Mouse (Mus musculus) cerebral cortex, adult 2 months (tissue): ENCODE data around the gene Olfr49.

ENCODE experiments used
- WGBS: fragments of 180-500 bp; shearing (Covaris S2); methylation state at CpG from one replicate; pipeline ENCODE4 v1.1.7; 2018; 5-methylcytosine and 5-hydroxymethylcytosine counted together

Olfr49 gene

GRCm38 (mm10) chr14:54284839-54285238 lies at the start of gene Olfr49:
Olfr49 (minus strand) TSS chr14:54284939.
- WGBS = 88% methylated on average over 1 of the region's 1 CpGs

- WGBS = 74% methylated on average over 8 of the region's 8 CpGs
Measured at GRCm38 (mm10) chr14:54333452-54334189, 48.9 kb upstream of the Olfr49 start.

- 66% methylated on average over 5 of the region's 5 CpGs for WGBS
Measured at GRCm38 (mm10) chr14:54332176-54333074, 47.7 kb upstream of the Olfr49 start.

- WGBS = 83% methylated on average over 1 of the region's 1 CpGs
Measured at GRCm38 (mm10) chr14:54331178-54331577, 46.4 kb upstream of the Olfr49 start.

- 65% methylated on average over 9 of the region's 9 CpGs for WGBS
Measured at GRCm38 (mm10) chr14:54329201-54329600, 44.5 kb upstream of the Olfr49 start.

GRCm38 (mm10) chr14:54328548-54328947 lies 43.8 kb upstream of the Olfr49 start:
- WGBS = 89% methylated on average over 2 of the region's 2 CpGs

GRCm38 (mm10) chr14:54324486-54324885 lies 39.7 kb upstream of the Olfr49 start:
- WGBS = 77% methylated on average over 5 of the region's 5 CpGs

GRCm38 (mm10) chr14:54321556-54322376 lies 37.0 kb upstream of the Olfr49 start:
- WGBS = 73% methylated on average over 18 of the region's 18 CpGs

- 49% methylated on average over 3 of the region's 3 CpGs for WGBS
Measured at GRCm38 (mm10) chr14:54311763-54312162, 27.0 kb upstream of the Olfr49 start.

GRCm38 (mm10) chr14:54300676-54301075 lies 15.9 kb upstream of the Olfr49 start:
- WGBS = 90% methylated on average over 3 of the region's 3 CpGs

GRCm38 (mm10) chr14:54300136-54300535 lies 15.4 kb upstream of the Olfr49 start:
- WGBS = 81% methylated on average over 5 of the region's 5 CpGs

GRCm38 (mm10) chr14:54276446-54276845 lies 8.3 kb downstream of the Olfr49 start:
- 98% methylated on average over 2 of the region's 2 CpGs for WGBS

GRCm38 (mm10) chr14:54272696-54273095 lies 12.0 kb downstream of the Olfr49 start:
- WGBS = 92% methylated on average over 3 of the region's 3 CpGs

GRCm38 (mm10) chr14:54271976-54272606 lies 12.6 kb downstream of the Olfr49 start:
- WGBS = 71% methylated on average over 3 of the region's 3 CpGs

- 85% methylated on average over 3 of the region's 3 CpGs for WGBS
Measured at GRCm38 (mm10) chr14:54270413-54270812, 14.3 kb downstream of the Olfr49 start.

- WGBS = 93% methylated on average over 3 of the region's 3 CpGs
Measured at GRCm38 (mm10) chr14:54269566-54269965, 15.2 kb downstream of the Olfr49 start.

- WGBS = 92% methylated on average over 10 of the region's 10 CpGs
Measured at GRCm38 (mm10) chr14:54267966-54268365, 16.8 kb downstream of the Olfr49 start.

GRCm38 (mm10) chr14:54265951-54266350 lies 18.8 kb downstream of the Olfr49 start:
- 90% methylated on average over 6 of the region's 6 CpGs for WGBS

GRCm38 (mm10) chr14:54265093-54265492 lies 19.6 kb downstream of the Olfr49 start:
- 73% methylated on average over 10 of the region's 10 CpGs for WGBS

GRCm38 (mm10) chr14:54264231-54264630 lies 20.5 kb downstream of the Olfr49 start:
- 96% methylated on average over 7 of the region's 7 CpGs for WGBS

GRCm38 (mm10) chr14:54263099-54263498 lies 21.6 kb downstream of the Olfr49 start:
- WGBS = 98% methylated on average over 6 of the region's 6 CpGs
